Mouse (Mus musculus) embryonic fibroblast, embryonic 13.5 days (primary cell): ENCODE data around the gene Eif2b2.

Experiments
- CTCF ChIP-seq: IDR thresholded peaks from 2 replicates; pipeline ENCODE4 v1.5.1; 2011; ENCODE audit warnings: mild to moderate bottlenecking, control low read depth, low read length, moderate library complexity, borderline replicate concordance; ENCODE audit not compliant: insufficient read depth
- POLR2A ChIP-seq: IDR thresholded peaks from 2 replicates; pipeline ENCODE4 v1.6.1; 2011; ENCODE audit warnings: low read depth, mild to moderate bottlenecking, control low read depth, low read length, moderate library complexity

DNA sequence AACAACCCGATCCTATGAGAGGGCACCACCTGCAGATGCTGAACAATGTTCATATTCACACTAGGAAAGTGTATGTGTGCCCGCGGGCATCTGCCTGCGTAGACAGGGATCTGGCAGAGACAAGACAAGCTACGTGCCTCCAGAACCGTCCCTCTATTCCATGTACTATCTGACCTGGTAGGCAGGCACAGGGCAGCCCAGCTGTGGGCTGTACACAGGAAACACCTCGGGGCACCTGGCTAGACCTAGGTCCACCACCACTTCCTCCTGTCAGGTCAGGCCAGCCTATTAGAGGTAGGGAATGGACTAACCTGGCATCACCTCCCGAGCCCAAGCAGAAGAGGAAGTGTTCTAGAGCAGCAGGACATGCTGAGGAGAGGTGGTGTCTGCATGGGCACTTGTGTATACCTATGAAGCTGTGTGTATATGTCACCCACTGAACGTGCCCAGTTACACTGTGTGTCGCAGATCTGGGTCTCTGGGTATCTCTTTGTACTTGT lies 41.5 kb upstream of the Eif2b2 start, which contains the start of gene Pgf:
- TF ChIP-seq CTCF (no peak), POLR2A (no peak)
